Mouse (Mus musculus) frontal cortex, postnatal 36 days (tissue): ENCODE data around the gene Edem3.
A peak's percentile ranks its signal among the peaks of the same experiment; 100 is the strongest.
"Not testable (repeated sequence)": the region's sequence is repeated elsewhere in the genome, so short reads cannot be mapped to it uniquely, and the experiment has no call there.

ENCODE experiments used
- DNase-seq, 2 experiments: peaks; one replicate each; pipeline ENCODE4 v3.0.0; 2022; ENCODE audit warnings: low spot score in 2 of 2

Edem3 gene

GRCm38 (mm10) chr1:151749894-151750293 is 5.3 kb upstream of the Edem3 start:
- DNase-seq: not testable (repeated sequence)

GRCm38 (mm10) chr1:151752946-151753345 is 2.2 kb upstream of the Edem3 start:
- DNase-seq: no peak

- no peak for DNase-seq
Observed at GRCm38 (mm10) chr1:151753374-151753929, 1.7 kb upstream of the Edem3 start.

GRCm38 (mm10) chr1:151754028-151754489 is 1.1 kb upstream of the Edem3 start:
- no peak for DNase-seq

- no peak for DNase-seq
Observed at GRCm38 (mm10) chr1:151755660-151756424, 671 bp downstream of the Edem3 start.

- no peak for DNase-seq
Observed at GRCm38 (mm10) chr1:151756425-151756728, 1.2 kb downstream of the Edem3 start.

GRCm38 (mm10) chr1:151758301-151758700 is 3.1 kb downstream of the Edem3 start:
- DNase-seq: no peak

- DNase-seq: no peak
Observed at GRCm38 (mm10) chr1:151758991-151759390, 3.8 kb downstream of the Edem3 start.

- DNase-seq: peak; percentile 6 to 35
Observed at GRCm38 (mm10) chr1:151764236-151764635, 9.1 kb downstream of the Edem3 start.

GRCm38 (mm10) chr1:151766166-151766565 is 11.0 kb downstream of the Edem3 start:
- DNase-seq: no peak

- DNase-seq: no peak
Observed at GRCm38 (mm10) chr1:151766976-151767654, 11.9 kb downstream of the Edem3 start.

GRCm38 (mm10) chr1:151769200-151769913 is 14.2 kb downstream of the Edem3 start:
- no peak for DNase-seq

- DNase-seq: peak; percentile 43 to 77
Observed at GRCm38 (mm10) chr1:151777616-151778015, 22.4 kb downstream of the Edem3 start.

GRCm38 (mm10) chr1:151778592-151778991 is 23.4 kb downstream of the Edem3 start:
- DNase-seq: no peak

GRCm38 (mm10) chr1:151779306-151779705 is 24.1 kb downstream of the Edem3 start:
- DNase-seq: no peak

- DNase-seq: no peak
Observed at GRCm38 (mm10) chr1:151781447-151781846, 26.3 kb downstream of the Edem3 start.

GRCm38 (mm10) chr1:151783403-151783802 is 28.2 kb downstream of the Edem3 start:
- no peak for DNase-seq

- no peak for DNase-seq
Observed at GRCm38 (mm10) chr1:151786406-151786805, 31.2 kb downstream of the Edem3 start.

GRCm38 (mm10) chr1:151789136-151789535 is 34.0 kb downstream of the Edem3 start:
- DNase-seq: no peak

- DNase-seq: not testable (repeated sequence)
Observed at GRCm38 (mm10) chr1:151792076-151792475, 36.9 kb downstream of the Edem3 start.

GRCm38 (mm10) chr1:151802795-151803194 is 47.6 kb downstream of the Edem3 start:
- DNase-seq: not testable (repeated sequence)

GRCm38 (mm10) chr1:151807286-151807685 is 52.1 kb downstream of the Edem3 start:
- DNase-seq: no peak
